Mouse (Mus musculus) C2C12 (cell line): ENCODE measurements around the gene Tube1. TPM values are rescaled to one million over a fixed set of nuclear protein-coding genes. Genes with fewer than 3 reads are reported as not detected.
A peak's percentile ranks its signal among the peaks of the same experiment; 100 is the strongest.

Experiments
- H3K27me3 ChIP-seq: one replicate; pipeline ENCODE4 v1.6.1; 2011; ENCODE audit not compliant: control insufficient read depth, insufficient read depth, insufficient read length
- H3K36me3 ChIP-seq: one replicate; pipeline ENCODE4 v1.6.1; 2011; ENCODE audit not compliant: control insufficient read depth, insufficient read depth
- H3K4me3 ChIP-seq: one replicate; pipeline ENCODE4 v1.5.1; 2011; ENCODE audit warnings: mild to moderate bottlenecking, control low read depth; ENCODE audit not compliant: poor library complexity, insufficient read depth, severe bottlenecking
- H3K79me2 ChIP-seq: one replicate; pipeline ENCODE4 v1.6.1; 2011; ENCODE audit not compliant: control insufficient read depth, insufficient read depth
- H3K79me3 ChIP-seq: one replicate; pipeline ENCODE4 v1.6.1; 2011; ENCODE audit warnings: low read depth, control low read depth
- H3ac ChIP-seq: one replicate; pipeline ENCODE3; 2011; ENCODE audit warnings: low read depth; ENCODE audit not compliant: control insufficient read depth, insufficient read length
- CEBPB ChIP-seq: IDR thresholded peaks from one replicate; pipeline ENCODE4 v1.6.1; 2011; ENCODE audit warnings: low read depth, mild to moderate bottlenecking, control low read depth, moderate library complexity
- CTCF ChIP-seq: IDR thresholded peaks from one replicate; pipeline ENCODE4 v1.5.1; 2011; ENCODE audit not compliant: control insufficient read depth, insufficient read depth, insufficient read length
- FOSL1 ChIP-seq: IDR thresholded peaks from one replicate; pipeline ENCODE4 v1.8.0; 2011; ENCODE audit warnings: mild to moderate bottlenecking, low read length; ENCODE audit not compliant: poor library complexity, insufficient read depth, severe bottlenecking
- MAX ChIP-seq: IDR thresholded peaks from one replicate; pipeline ENCODE4 v1.6.1; 2011; ENCODE audit warnings: mild to moderate bottlenecking, control low read depth
- MYOD1 ChIP-seq: IDR thresholded peaks from one replicate; pipeline ENCODE4 v1.6.1; 2011; ENCODE audit warnings: low read depth; ENCODE audit not compliant: control insufficient read depth, insufficient read length
- MYOG ChIP-seq: IDR thresholded peaks from one replicate; pipeline ENCODE4 v1.6.1; 2011; ENCODE audit not compliant: control insufficient read depth, insufficient read length; ENCODE audit errors: extremely low read depth
- USF1 ChIP-seq: IDR thresholded peaks from one replicate; pipeline ENCODE4 v1.6.1; 2011; ENCODE audit warnings: low read depth, mild to moderate bottlenecking, control low read depth, moderate library complexity
- polyA plus RNA-seq: library from polyadenylated mRNA; unstranded; fragments of >200 nt; fragmentation: generic; extraction: Trizol; gene quantifications from one replicate; pipeline ENCODE4 v1.2.1, GENCODE M21; 2012; ENCODE audit warnings: missing spikeins

Gene Tube1
- polyA plus RNA-seq, 1 experiment = 3.3 TPM

DNA sequence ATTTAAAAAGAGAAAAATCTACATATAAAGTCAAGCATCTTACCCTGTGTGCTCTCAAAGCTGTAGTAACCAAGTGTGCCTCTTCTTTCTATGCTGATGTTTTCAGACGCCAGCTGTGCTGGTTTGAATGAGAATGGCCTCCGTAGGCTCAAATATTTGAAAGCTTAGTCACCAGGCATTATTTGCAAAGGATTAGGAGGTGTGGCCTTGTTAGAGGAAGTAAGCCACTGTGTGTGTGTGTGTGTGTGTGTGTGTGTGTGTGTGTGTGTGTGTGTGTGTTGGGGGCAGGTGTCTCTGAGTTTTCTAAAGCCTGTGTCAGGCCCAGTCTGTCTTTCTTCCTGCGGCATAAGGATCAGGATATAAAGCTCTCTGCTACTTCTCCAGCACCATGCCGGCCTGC is 26.8 kb upstream of the Tube1 start:
- Histone ChIP-seq H3K27me3 (no peaks in the 10 kb centered on the region), H3K79me3 (no peaks in the 10 kb centered on the region), H3ac (no peak overlapping the region), H3K79me2 (no peaks in the 10 kb centered on the region), H3K36me3 (no peaks in the 10 kb centered on the region), H3K4me3 (no peak overlapping the region)
- no peak for TF ChIP-seq CTCF
- no peak for TF ChIP-seq MAX
- TF ChIP-seq USF1 = no peak

GRCm38 (mm10) chr10:39108837-39109488 is 24.8 kb upstream of the Tube1 start:
- H3K4me3 ChIP-seq = no peak overlapping the region
- no peaks in the 10 kb centered on the region for H3K79me2 ChIP-seq
- no peaks in the 10 kb centered on the region for H3K36me3 ChIP-seq

GRCm38 (mm10) chr10:39109489-39109874 is 24.3 kb upstream of the Tube1 start:
- no peak for TF ChIP-seq MAX
- TF ChIP-seq CEBPB = no peak
- no peak for TF ChIP-seq USF1
- no peak for TF ChIP-seq FOSL1
- TF ChIP-seq MYOD1 = no peak
- TF ChIP-seq MYOG = no peak
- TF ChIP-seq CTCF = no peak
- Histone ChIP-seq H3K79me2 (no peaks in the 10 kb centered on the region), H3K79me3 (no peaks in the 10 kb centered on the region), H3K4me3 (no peak overlapping the region), H3K36me3 (no peaks in the 10 kb centered on the region), H3K27me3 (no peaks in the 10 kb centered on the region), H3ac (no peak overlapping the region)

More at GRCm38 (mm10) chr10:39108837-39109488, 24.8 kb upstream of the Tube1 start:
- Histone ChIP-seq H3K27me3 (no peaks in the 10 kb centered on the region), H3K79me3 (no peaks in the 10 kb centered on the region), H3ac (no peak overlapping the region)
- no peak for TF ChIP-seq MYOG
- TF ChIP-seq USF1 = no peak
- TF ChIP-seq MAX = no peak
- no peak for TF ChIP-seq CTCF
- TF ChIP-seq FOSL1 = no peak
- no peak for TF ChIP-seq CEBPB
- TF ChIP-seq MYOD1 = no peak

DNA sequence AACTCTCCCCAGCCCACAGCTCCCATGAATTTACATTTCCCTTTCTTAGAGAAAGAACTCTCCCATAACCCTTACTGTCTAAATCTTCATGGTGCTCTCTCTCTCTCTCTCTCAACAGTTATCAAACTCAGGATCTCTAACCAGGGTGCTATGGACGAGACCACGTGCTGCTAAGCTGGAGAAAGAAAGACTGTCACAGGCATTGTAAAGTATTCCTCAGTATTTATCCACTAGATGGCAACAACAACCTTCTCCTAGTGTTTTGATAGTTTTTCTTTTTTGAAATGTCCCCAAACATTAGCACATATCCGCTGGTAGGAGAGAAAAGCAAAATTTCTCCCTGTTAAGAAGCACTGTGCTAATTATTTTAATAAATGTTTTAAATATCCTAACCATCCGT is 12.4 kb upstream of the Tube1 start:
- no peak for TF ChIP-seq MYOD1
- no peak for TF ChIP-seq MYOG
- TF ChIP-seq CTCF = no peak
- TF ChIP-seq USF1 = peak; percentile 71
- TF ChIP-seq MAX = no peak
- TF ChIP-seq FOSL1 = no peak
- TF ChIP-seq CEBPB = no peak
- Histone ChIP-seq H3K4me3 (no peak overlapping the region), H3K79me2 (no peaks in the 10 kb centered on the region), H3ac (no peak overlapping the region), H3K36me3 (no peaks in the 10 kb centered on the region), H3K79me3 (no peaks in the 10 kb centered on the region), H3K27me3 (no peaks in the 10 kb centered on the region)

- Histone ChIP-seq H3K27me3 (no peaks in the 10 kb centered on the region), H3K36me3 (peaks cover 48% of the 10 kb centered on the region), H3K79me2 (peaks cover 15% of the 10 kb centered on the region), H3K79me3 (peaks cover 1% of the 10 kb centered on the region), H3ac (no peak overlapping the region), H3K4me3 (no peak overlapping the region)
- no peak for TF ChIP-seq USF1
- no peak for TF ChIP-seq MYOG
- TF ChIP-seq MAX = no peak
- TF ChIP-seq CEBPB = no peak
- no peak for TF ChIP-seq CTCF
- no peak for TF ChIP-seq FOSL1
- no peak for TF ChIP-seq MYOD1
These were observed 4.0 kb downstream of the Tube1 start for GRCm38 (mm10) chr10:39137766-39138165.

GRCm38 (mm10) chr10:39138761-39139160 is 5.0 kb downstream of the Tube1 start:
- no peak overlapping the region for H3K4me3 ChIP-seq
- H3K79me2 ChIP-seq = peaks cover 15% of the 10 kb centered on the region
- no peak overlapping the region for H3ac ChIP-seq
- peaks cover 1% of the 10 kb centered on the region for H3K79me3 ChIP-seq
- H3K27me3 ChIP-seq = no peaks in the 10 kb centered on the region
- no peak for TF ChIP-seq FOSL1
- no peak for TF ChIP-seq USF1
- no peak for TF ChIP-seq MYOG
- TF ChIP-seq MAX = no peak
- TF ChIP-seq MYOD1 = no peak
- TF ChIP-seq CTCF = no peak
- no peak for TF ChIP-seq CEBPB
- peaks cover 55% of the 10 kb centered on the region for H3K36me3 ChIP-seq
